In genomic region chr2:33583317-33583716, GRCm38 (mm10) we compare ENCODE assay signal across 11 mouse cellular contexts. TPM values are rescaled to one million over a fixed set of nuclear protein-coding genes. Genes with fewer than 3 reads are reported as not detected.
A peak's percentile ranks its signal among the peaks of the same experiment; 100 is the strongest.
DNase-seq lines count a peak whose midpoint lies in the region; ATAC-seq and TF ChIP-seq lines count a peak whose summit lies in the region.
"Had no signal": no experiment of that assay in that cellular context is flagged by ENCODE, and none has a peak within 500 bp of the region (broad histone marks: within the 10 kb centered on the region; RNA-seq: fewer than 3 reads in every experiment).

No protein-coding gene starts in this region.

- H3K4me3 ChIP-seq in kidney, embryonic 15.5 days (replicated peaks): no peak overlapping the region
- no peak overlapping the region for H3K4me3 ChIP-seq in ES-E14 (ENCODE audit: insufficient read depth in 1 of 2, low read depth in 1 of 2, low read length in 2 of 2, poor library complexity in 1 of 2, severe bottlenecking in 1 of 2)
- H3K4me3 ChIP-seq in embryonic facial prominence, embryonic 11.5 days (ENCODE audit: low read depth, low read length): no peak overlapping the region
- H3K4me3 ChIP-seq in midbrain, embryonic 14.5 days (replicated peaks; ENCODE audit: low read depth, low read length): no peak overlapping the region
- H3K4me3 ChIP-seq: heart, embryonic 12.5 days had no signal

- intact Hi-C loops in heart, postnatal 14 days (cut with DNase I): no loop called here

- H3K27ac ChIP-seq in kidney, embryonic 15.5 days: no peak overlapping the region
- H3K27ac ChIP-seq in ES-E14 (ENCODE audit: insufficient read depth, low read depth, low read length, poor library complexity, severe bottlenecking): no peak overlapping the region
- no peak overlapping the region for H3K27ac ChIP-seq in embryonic facial prominence, embryonic 11.5 days (replicated peaks; ENCODE audit: low read depth, low read length)
- H3K27ac ChIP-seq in midbrain, embryonic 14.5 days (replicated peaks; ENCODE audit: low read depth, low read length): no peak overlapping the region

- WGBS in kidney, embryonic 15.5 days: 14% methylated on average over 4 of the region's 4 CpGs
- 5% methylated on average over 4 of the region's 4 CpGs for WGBS in embryonic facial prominence, embryonic 11.5 days
- 12% methylated on average over 4 of the region's 4 CpGs for WGBS in midbrain, embryonic 14.5 days

- in situ Hi-C loops in ES-E14 (cut with MboI; ENCODE audit: low sequenced_read_pairs in 2 of 2, unreplicated experiment in 2 of 2): no loop called here

- peak; percentile 49 for DNase-seq in kidney, postnatal 10 days
- DNase-seq in ES-E14 (ENCODE audit: low read depth, low spot score): peak; percentile 38
- peak; percentile 59 for DNase-seq in embryonic facial prominence, embryonic 11.5 days (ENCODE audit: low spot score)
- DNase-seq in midbrain, embryonic 14.5 days: peak; percentile 63
- no peak for DNase-seq in cerebellum, adult 9-11 months
- DNase-seq in heart, postnatal 14 days: no peak

- peaks cover 91% of the 10 kb centered on the region for H3K27me3 ChIP-seq in kidney, embryonic 15.5 days
- peaks cover 27% of the 10 kb centered on the region for H3K27me3 ChIP-seq in embryonic facial prominence, embryonic 11.5 days (ENCODE audit: control insufficient read depth, insufficient read depth, low read length)
- peaks cover 84% of the 10 kb centered on the region for H3K27me3 ChIP-seq in midbrain, embryonic 14.5 days (ENCODE audit: control insufficient read depth, insufficient read depth, low read length)

- ATAC-seq in kidney, embryonic 15.5 days (replicated peaks; ENCODE audit: low FRiP score): no peak
- ATAC-seq in embryonic facial prominence, embryonic 11.5 days (replicated peaks; ENCODE audit: insufficient number of reproducible peaks, low FRiP score, low TSS enrichment, low read depth): no peak
- no peak for ATAC-seq in midbrain, embryonic 14.5 days (ENCODE audit: low FRiP score, low TSS enrichment)
- ATAC-seq in erythroblast, adult 5-6 weeks (replicated peaks; ENCODE audit: low FRiP score, poor library complexity, severe bottlenecking): no peak

- peaks cover 58% of the 10 kb centered on the region for H3K4me1 ChIP-seq in kidney, embryonic 15.5 days
- peaks cover 0 to 21% of the 10 kb centered on the region in 2 experiments; a peak in 3 of 4 replicates for H3K4me1 ChIP-seq in ES-E14 (ENCODE audit: control insufficient read depth in 2 of 2, insufficient read depth in 2 of 2, low read length in 2 of 2, poor library complexity in 1 of 2)
- H3K4me1 ChIP-seq in embryonic facial prominence, embryonic 11.5 days (ENCODE audit: control insufficient read depth, insufficient read depth, low read length): peaks cover 20% of the 10 kb centered on the region
- H3K4me1 ChIP-seq in midbrain, embryonic 14.5 days (ENCODE audit: control insufficient read depth, insufficient read depth, low read length): peaks cover 35% of the 10 kb centered on the region

- H3K4me2 ChIP-seq in kidney, embryonic 15.5 days: no peak overlapping the region
- H3K4me2 ChIP-seq in embryonic facial prominence, embryonic 11.5 days (ENCODE audit: low read depth, low read length): no peak overlapping the region
- H3K4me2 ChIP-seq in midbrain, embryonic 14.5 days (ENCODE audit: low read length): no peak overlapping the region
- H3K4me2 ChIP-seq: heart, embryonic 12.5 days had no signal

- no peak overlapping the region for H3K9ac ChIP-seq in kidney, embryonic 15.5 days
- H3K9ac ChIP-seq in ES-E14 (ENCODE audit: insufficient read depth, low read depth, low read length, poor library complexity, severe bottlenecking): no peak overlapping the region
- no peak overlapping the region for H3K9ac ChIP-seq in embryonic facial prominence, embryonic 11.5 days (replicated peaks; ENCODE audit: low read length)
- no peak overlapping the region for H3K9ac ChIP-seq in midbrain, embryonic 14.5 days (replicated peaks; ENCODE audit: low read length)
- H3K9ac ChIP-seq: heart, embryonic 12.5 days had no signal

- H3K36me3 ChIP-seq in kidney, embryonic 15.5 days: no peaks in the 10 kb centered on the region
- no peaks in the 10 kb centered on the region for H3K36me3 ChIP-seq in ES-E14 (ENCODE audit: control insufficient read depth, insufficient read depth, low read length, poor library complexity, severe bottlenecking)
- no peaks in the 10 kb centered on the region for H3K36me3 ChIP-seq in embryonic facial prominence, embryonic 11.5 days (replicated peaks; ENCODE audit: control insufficient read depth, insufficient read depth, low read depth, low read length)
- H3K36me3 ChIP-seq in midbrain, embryonic 14.5 days (ENCODE audit: control insufficient read depth, insufficient read depth, low read length): no peaks in the 10 kb centered on the region
- H3K36me3 ChIP-seq: heart, embryonic 12.5 days had no signal

- H3K9me3 ChIP-seq in kidney, embryonic 15.5 days (replicated peaks): no peaks in the 10 kb centered on the region
- no peaks in the 10 kb centered on the region for H3K9me3 ChIP-seq in ES-E14 (ENCODE audit: control insufficient read depth, insufficient read depth, low read depth, low read length)
- no peaks in the 10 kb centered on the region for H3K9me3 ChIP-seq in embryonic facial prominence, embryonic 11.5 days (replicated peaks; ENCODE audit: control insufficient read depth, low read length)
- no peaks in the 10 kb centered on the region for H3K9me3 ChIP-seq in midbrain, embryonic 14.5 days (ENCODE audit: control insufficient read depth, low read length)
- H3K9me3 ChIP-seq: heart, embryonic 12.5 days had no signal

TF ChIP-seq in ES-E14, 5 proteins besides CTCF, POLR2A, EP300 and RAD21:
- TF ChIP-seq HCFC1 (IDR thresholded peaks at IDR 0.05; ENCODE audit: borderline replicate concordance, insufficient read depth, low read length): no peak
- TF ChIP-seq ZNF384 (IDR thresholded peaks at IDR 0.05; ENCODE audit: low read depth, low read length): no peak
- no peak for TF ChIP-seq MAFK (IDR thresholded peaks at IDR 0.05; ENCODE audit: insufficient read depth, low read depth, low read length)
- no peak for TF ChIP-seq CHD2 (IDR thresholded peaks at IDR 0.05; ENCODE audit: low read depth, low read length)
- no peak for TF ChIP-seq ZC3H11A (IDR thresholded peaks at IDR 0.05; ENCODE audit: borderline replicate concordance, low read depth, low read length)

RNA-seq across cellular contexts. Expression of gene Lmx1b, which starts 57.0 kb away (rescaled TPM):
- 1.1 and 1.2 TPM in 2 replicates for polyA plus RNA-seq in kidney, embryonic 15.5 days (2015; fragmentation: Nextera tagmentation; extraction: Ambion mirVana)
- 0.32 and 0.67 TPM in 2 replicates for total RNA-seq in ES-E14 (2012; rRNA removed)
- 1.2 TPM in 2 replicates for polyA plus RNA-seq in embryonic facial prominence, embryonic 11.5 days (2014; fragmentation: Nextera tagmentation; extraction: Ambion mirVana)
- polyA plus RNA-seq in midbrain, embryonic 14.5 days (2014; fragmentation: Nextera tagmentation; extraction: Ambion mirVana): 1.7 and 2.3 TPM in 2 replicates
- total RNA-seq in erythroblast, adult 5-6 weeks (2015; ENCODE audit: low replicate concordance): not detected in 2 replicates
- not detected in 2 replicates for total RNA-seq in erythroblast, adult 5-6 weeks (2017; ENCODE audit: low replicate concordance)
- under 1 TPM; 0.05 to 0.38 TPM for total RNA-seq in heart, postnatal 14 days (2021)
- total RNA-seq: common myeloid progenitor, adult 5-6 weeks; megakaryocyte, adult 5-6 weeks had no signal

Comparison
In these comparisons a context has a peak if more than half of its experiments do, and no peak if none do; other contexts are left out.
1. DNase-seq: peak in kidney, postnatal 10 days (single experiment), ES-E14 (single experiment), embryonic facial prominence, embryonic 11.5 days (single experiment) and midbrain, embryonic 14.5 days (single experiment); none in cerebellum, adult 9-11 months (single experiment) and heart, postnatal 14 days (0 of 2).